Mouse (Mus musculus) ES-E14 (cell line): Measurements from ENCODE around the gene Gaa.
"Not testable (repeated sequence)": the region's sequence is repeated elsewhere in the genome, so short reads cannot be mapped to it uniquely, and the experiment has no call there.

Experiments used
- CHD2 ChIP-seq: IDR thresholded peaks from 2 replicates; pipeline ENCODE4 v1.6.1; 2014; ENCODE audit warnings: mild to moderate bottlenecking, low read depth, low read length, inconsistent platforms
- HCFC1 ChIP-seq: IDR thresholded peaks from 2 replicates; pipeline ENCODE4 v1.6.1; 2012; ENCODE audit warnings: low read length, inconsistent platforms, borderline replicate concordance; ENCODE audit not compliant: insufficient read depth
- ZC3H11A ChIP-seq: IDR thresholded peaks from 2 replicates; pipeline ENCODE4 v1.6.1; 2012; ENCODE audit warnings: low read depth, mild to moderate bottlenecking, inconsistent platforms, low read length, borderline replicate concordance

- not testable (repeated sequence) for TF ChIP-seq CHD2, ZC3H11A, HCFC1
These were observed 22.1 kb upstream of the Gaa start for GRCm38 (mm10) chr11:119245543-119245942.
